Mouse (Mus musculus) bone marrow macrophage, adult 2 months (primary cell): ENCODE measurements at regions not wholly inside any gene's neighbourhood (a gene's known extent, or its start where the extent isn't known, plus 50 kb on each side); places are given as distances from the start of the nearest gene placed in this dataset.

Source experiments
- H3K27ac ChIP-seq: 2 replicates; pipeline ENCODE4 v1.5.1; 2012; ENCODE audit warnings: low read depth, low read length; ENCODE audit not compliant: insufficient read depth
- H3K4me1 ChIP-seq: 2 replicates; pipeline ENCODE4 v1.6.1; 2012; ENCODE audit warnings: low read length; ENCODE audit not compliant: control insufficient read depth, insufficient read depth
- H3K4me3 ChIP-seq: 2 replicates; pipeline ENCODE4 v1.5.1; 2012; ENCODE audit warnings: mild to moderate bottlenecking, low read length, moderate library complexity; ENCODE audit not compliant: insufficient read depth
- CTCF ChIP-seq: IDR thresholded peaks from 2 replicates; pipeline ENCODE4 v1.5.1; 2012; ENCODE audit warnings: low read depth, mild to moderate bottlenecking, low read length, moderate library complexity
- POLR2A ChIP-seq: IDR thresholded peaks from 2 replicates; pipeline ENCODE4 v1.6.1; 2012; ENCODE audit warnings: mild to moderate bottlenecking, low read depth, low read length, borderline replicate concordance

GRCm38 (mm10) chr11:63793732-63794503 lies 128.2 kb downstream of the Hs3st3b1 start:
- Histone ChIP-seq H3K27ac (no peak overlapping the region), H3K4me3 (no peak overlapping the region), H3K4me1 (no peaks in the 10 kb centered on the region)
- TF ChIP-seq CTCF (no peak), POLR2A (no peak)

GRCm38 (mm10) chr11:63812146-63812545 lies 109.9 kb downstream of the Hs3st3b1 start:
- H3K27ac ChIP-seq, result no peak overlapping the region
- no peak overlapping the region for H3K4me3 ChIP-seq
- no peak for TF ChIP-seq CTCF
- no peak for TF ChIP-seq POLR2A
- no peaks in the 10 kb centered on the region for H3K4me1 ChIP-seq

- TF ChIP-seq POLR2A (no peak), CTCF (no peak)
- no peak overlapping the region for H3K27ac ChIP-seq
- H3K4me1 ChIP-seq, result no peaks in the 10 kb centered on the region
- H3K4me3 ChIP-seq, result no peak overlapping the region
These were observed 99.2 kb downstream of the Hs3st3b1 start for GRCm38 (mm10) chr11:63822847-63823246.

GRCm38 (mm10) chr11:63827271-63827762 lies 94.8 kb downstream of the Hs3st3b1 start:
- no peak overlapping the region for H3K27ac ChIP-seq
- no peak overlapping the region for H3K4me3 ChIP-seq
- TF ChIP-seq CTCF (no peak), POLR2A (no peak)
- no peaks in the 10 kb centered on the region for H3K4me1 ChIP-seq

GRCm38 (mm10) chr11:63833480-63833879 lies 88.6 kb downstream of the Hs3st3b1 start:
- Histone ChIP-seq H3K4me3 (no peak overlapping the region), H3K27ac (no peak overlapping the region), H3K4me1 (no peaks in the 10 kb centered on the region)
- no peak for TF ChIP-seq POLR2A
- TF ChIP-seq CTCF, result no peak

GRCm38 (mm10) chr11:63834140-63834539 lies 88.0 kb downstream of the Hs3st3b1 start:
- TF ChIP-seq POLR2A (no peak), CTCF (no peak)
- Histone ChIP-seq H3K4me1 (no peaks in the 10 kb centered on the region), H3K27ac (no peak overlapping the region), H3K4me3 (no peak overlapping the region)

GRCm38 (mm10) chr11:63834631-63835030 lies 87.5 kb downstream of the Hs3st3b1 start:
- Histone ChIP-seq H3K4me3 (no peak overlapping the region), H3K4me1 (no peaks in the 10 kb centered on the region), H3K27ac (no peak overlapping the region)
- TF ChIP-seq CTCF (no peak), POLR2A (no peak)
